Mouse (Mus musculus): ENCODE measurements around the gene Nuak2. TPM values are rescaled to one million over a fixed set of nuclear protein-coding genes. Genes with fewer than 3 reads are reported as not detected.

The Nuak2 gene
- total RNA-seq, 2 experiments from 2014 or later: 21.7 to 37.2 TPM

DNA sequence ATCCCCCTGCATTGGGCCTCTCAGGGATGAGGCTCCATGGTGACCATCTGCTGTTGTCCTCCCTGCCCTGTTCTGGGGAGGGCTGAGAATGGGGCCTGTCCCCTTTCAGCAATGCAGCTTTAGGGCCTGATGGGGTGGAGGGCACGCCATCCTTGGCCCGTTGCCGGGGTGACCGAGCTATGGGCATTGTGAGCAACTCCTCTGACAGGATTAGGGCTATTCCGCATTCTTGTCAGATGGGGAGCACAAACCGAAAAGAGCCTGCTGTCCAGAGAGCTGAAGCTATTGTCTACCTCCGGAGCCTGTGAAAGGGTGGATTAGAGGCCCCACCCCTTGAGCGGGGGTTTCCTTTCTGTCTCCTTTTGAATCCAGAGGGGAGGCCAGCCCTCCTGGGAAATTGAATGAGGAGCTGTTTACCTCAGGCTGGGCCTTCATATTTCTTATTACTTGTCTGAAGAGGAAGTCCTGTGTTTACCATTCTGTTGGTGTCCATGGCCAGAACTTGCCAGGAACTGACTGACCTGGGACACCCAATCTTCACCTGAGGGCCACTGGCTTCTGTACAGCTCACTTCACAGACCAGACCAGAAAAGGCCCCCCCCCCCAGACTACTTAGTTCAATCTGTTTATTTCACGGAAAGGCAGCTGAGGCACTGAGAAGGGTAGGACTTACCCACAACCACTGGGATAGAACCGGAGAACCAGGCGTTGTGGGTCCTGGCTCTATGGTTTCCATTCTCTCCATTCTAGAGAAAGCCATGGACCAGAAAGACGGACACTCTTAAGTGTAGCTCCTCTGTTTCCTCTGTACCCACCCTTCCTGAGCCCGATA is 7.0 kb downstream of the Nuak2 start:
- ATAC-seq (replicated peaks; ENCODE audit: poor library complexity, severe bottlenecking): no peak

DNA sequence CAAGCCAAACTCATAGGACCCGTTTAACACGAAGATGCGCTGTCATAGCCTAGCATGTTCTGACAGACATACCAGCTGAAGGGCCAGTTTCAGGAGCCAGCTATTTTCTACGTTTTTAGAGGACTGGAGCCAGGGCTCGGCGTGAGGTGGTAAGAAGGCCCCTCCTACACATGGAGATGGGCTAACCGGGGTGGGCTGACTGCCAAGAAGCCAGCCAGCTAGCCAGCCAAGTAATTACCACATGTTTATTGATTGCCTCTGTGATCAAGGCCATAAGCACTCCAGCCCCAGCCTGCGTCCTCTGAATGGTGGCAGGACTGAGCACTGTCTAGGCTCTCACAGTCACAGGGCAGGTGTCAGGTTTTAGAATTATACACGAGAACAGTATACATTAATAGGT is 10.9 kb downstream of the Nuak2 start:
- no peak for ATAC-seq (replicated peaks; ENCODE audit: poor library complexity, severe bottlenecking)

GRCm38 (mm10) chr1:132327477-132327876 is 11.6 kb downstream of the Nuak2 start:
- ATAC-seq (replicated peaks; ENCODE audit: poor library complexity, severe bottlenecking): no peak

DNA sequence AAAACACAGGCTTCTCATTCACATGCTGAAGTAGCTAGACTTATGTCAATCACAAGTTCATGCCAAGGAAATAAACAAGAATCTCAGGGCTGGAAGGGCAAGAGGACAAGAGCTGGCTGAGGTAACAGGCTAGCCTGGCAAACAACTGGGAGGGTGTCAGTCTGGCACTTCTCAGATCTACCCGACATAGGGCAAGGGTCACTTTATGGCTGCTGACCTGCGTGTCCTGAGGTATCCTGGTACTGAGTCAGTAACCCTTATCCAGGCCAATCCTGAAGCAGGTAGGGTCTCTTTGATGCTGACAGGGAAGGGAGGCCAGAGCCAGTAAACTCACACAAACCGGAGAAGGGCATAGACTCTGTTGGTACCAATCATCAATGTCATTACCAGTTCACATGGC is 12.6 kb downstream of the Nuak2 start:
- no peak for ATAC-seq (replicated peaks; ENCODE audit: poor library complexity, severe bottlenecking)

DNA sequence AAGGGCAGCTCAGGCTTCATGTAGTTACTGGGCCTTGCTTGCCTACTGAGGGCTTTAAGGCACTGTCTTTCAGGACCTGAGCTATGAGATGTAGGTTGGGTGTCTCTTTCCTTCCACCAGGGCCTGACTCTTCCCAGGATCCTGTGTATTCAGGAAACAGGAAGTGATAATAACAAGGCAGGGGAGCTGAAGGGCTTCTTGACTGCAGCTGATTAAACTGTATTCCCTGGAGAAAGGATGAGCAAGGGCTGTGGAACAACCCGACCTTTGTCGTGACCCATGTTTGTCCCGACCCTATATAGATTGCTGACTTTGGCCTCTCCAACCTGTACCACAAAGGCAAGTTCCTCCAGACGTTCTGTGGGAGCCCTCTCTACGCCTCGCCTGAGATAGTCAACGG is 13.7 kb downstream of the Nuak2 start:
- no peak for ATAC-seq (replicated peaks; ENCODE audit: poor library complexity, severe bottlenecking)

DNA sequence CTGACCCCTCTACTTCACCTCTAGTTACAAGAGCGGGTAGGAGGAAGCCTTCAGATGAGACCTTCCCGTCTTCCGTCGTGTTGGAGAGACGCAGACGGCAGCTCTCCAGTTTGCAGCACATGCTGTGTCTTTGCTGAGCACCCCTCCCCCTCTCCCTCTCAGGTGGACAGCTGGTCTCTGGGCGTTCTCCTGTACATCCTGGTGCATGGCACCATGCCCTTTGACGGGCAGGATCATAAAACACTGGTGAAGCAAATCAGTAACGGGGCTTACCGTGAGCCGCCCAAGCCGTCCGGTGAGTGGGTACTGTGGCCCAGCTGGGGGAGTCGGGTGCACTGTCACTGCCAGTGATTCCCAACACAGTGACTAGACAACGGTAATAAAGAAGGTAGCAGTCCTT is 14.5 kb downstream of the Nuak2 start:
- no peak for ATAC-seq (replicated peaks; ENCODE audit: poor library complexity, severe bottlenecking)

DNA sequence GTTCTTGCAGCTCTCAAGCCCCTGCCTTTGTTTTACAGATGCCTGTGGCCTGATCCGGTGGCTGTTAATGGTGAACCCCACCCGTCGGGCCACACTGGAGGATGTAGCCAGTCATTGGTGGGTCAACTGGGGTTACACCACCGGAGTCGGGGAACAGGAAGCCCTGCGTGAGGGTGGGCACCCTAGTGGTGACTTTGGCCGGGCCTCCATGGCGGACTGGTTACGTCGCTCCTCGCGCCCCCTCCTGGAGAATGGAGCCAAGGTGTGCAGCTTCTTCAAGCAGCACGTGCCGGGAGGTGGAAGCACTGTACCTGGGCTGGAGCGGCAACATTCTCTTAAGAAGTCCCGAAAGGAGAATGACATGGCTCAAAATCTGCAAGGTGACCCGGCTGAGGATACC is 15.4 kb downstream of the Nuak2 start:
- peak; percentile 60 for ATAC-seq (replicated peaks; ENCODE audit: poor library complexity, severe bottlenecking)

DNA sequence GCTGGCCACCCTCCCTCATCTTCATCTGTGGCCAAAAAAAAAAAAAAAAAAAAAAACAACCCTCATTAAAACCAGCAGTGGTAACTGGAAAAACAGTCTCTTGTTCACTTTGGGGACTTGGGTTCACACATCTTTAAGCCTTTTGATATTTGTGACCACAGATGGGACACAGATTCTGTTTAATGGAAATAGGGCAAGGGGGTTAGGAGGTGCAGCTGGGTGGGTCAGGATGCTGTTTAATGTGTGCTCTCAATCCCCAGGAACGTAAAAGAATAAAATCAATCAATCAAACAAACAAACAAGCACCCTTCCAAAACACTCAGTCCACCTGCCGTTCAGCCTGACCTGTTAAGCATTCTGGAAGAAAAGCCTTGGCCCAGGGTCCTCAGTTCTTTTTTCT is 17.3 kb downstream of the Nuak2 start:
- no peak for ATAC-seq (replicated peaks; ENCODE audit: poor library complexity, severe bottlenecking)

GRCm38 (mm10) chr1:132333675-132334141 is 17.8 kb downstream of the Nuak2 start:
- ATAC-seq (replicated peaks; ENCODE audit: poor library complexity, severe bottlenecking): no peak

DNA sequence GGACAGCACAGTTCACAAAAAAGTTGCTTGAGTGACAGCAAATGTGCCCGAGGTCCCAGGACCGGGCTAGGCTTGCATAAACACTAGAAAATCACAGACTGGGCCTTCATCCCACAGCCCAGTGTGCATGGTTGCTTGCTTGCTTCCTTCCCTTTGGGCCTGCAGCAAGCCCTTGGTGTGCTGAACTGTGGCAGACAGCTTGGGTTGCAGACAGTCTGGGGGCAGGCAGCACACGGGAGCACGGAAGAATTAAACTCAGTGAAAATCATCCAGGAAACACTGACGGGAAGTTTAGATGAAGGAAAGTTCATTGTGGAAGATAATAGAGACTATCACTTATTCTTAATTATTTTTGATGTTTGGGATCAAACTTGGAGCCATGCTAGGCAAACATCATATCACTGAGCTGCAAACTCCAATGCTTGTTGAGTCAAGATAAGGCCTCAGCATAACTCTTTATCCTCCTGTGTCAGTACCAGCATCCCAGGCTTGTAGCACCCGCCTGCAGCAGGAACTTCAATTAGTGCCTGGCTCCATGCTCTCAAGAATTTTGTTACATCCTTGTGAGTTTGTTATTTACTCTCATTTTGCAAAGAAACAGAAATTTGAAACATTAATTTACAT is 18.4 kb downstream of the Nuak2 start:
- no peak for ATAC-seq (replicated peaks; ENCODE audit: poor library complexity, severe bottlenecking)

DNA sequence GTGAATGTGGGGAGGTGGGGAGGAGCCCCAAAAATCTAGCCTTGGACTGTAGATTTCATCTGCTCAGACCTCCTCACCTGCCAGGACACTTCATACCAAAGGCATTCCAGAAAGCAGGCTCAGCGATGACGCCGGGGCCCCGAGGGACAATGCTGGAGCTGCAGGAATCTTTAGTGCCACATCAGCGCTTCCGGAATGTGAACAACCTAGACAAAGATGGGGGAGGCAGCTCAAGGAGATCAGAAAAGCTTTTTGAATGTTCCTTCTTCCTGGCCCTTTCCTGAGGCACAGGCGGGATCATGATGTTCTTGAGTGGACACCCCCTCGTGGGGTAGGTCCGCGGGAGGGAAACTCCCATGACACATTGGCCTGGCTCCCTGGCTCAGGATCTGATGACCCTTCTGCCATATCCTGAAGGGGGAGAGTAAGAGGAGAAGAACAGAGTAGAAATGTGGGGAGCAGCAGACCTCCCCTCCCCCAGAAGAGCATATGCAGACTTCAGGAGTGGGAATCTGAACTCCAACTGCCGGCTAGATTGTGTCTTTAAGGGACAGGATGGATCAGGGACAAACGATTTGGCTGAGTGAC is 19.5 kb downstream of the Nuak2 start:
- no peak for ATAC-seq (replicated peaks; ENCODE audit: poor library complexity, severe bottlenecking)

DNA sequence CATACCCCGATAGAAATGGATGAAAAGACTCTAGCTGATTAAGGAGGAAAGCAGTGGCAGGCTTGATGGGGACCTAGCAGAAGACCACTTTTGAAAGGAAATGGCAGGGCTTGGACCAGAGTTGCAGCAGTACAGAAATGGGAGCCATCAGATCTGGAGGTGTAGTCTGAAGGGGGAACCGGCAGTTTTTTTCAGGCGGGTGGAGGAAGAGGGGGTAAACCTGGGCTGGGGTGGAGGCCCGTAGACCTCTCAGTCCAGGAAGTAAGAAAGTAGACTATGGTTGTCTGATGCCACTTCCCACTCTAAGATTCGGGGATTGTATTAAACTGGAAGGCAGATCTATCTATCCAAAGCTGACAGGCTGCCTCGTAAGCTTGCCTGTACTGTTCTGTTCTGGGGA is 21.0 kb downstream of the Nuak2 start:
- no peak for ATAC-seq (replicated peaks; ENCODE audit: poor library complexity, severe bottlenecking)

GRCm38 (mm10) chr1:132338027-132338660 is 22.2 kb downstream of the Nuak2 start:
- ATAC-seq (replicated peaks; ENCODE audit: poor library complexity, severe bottlenecking): no peak

DNA sequence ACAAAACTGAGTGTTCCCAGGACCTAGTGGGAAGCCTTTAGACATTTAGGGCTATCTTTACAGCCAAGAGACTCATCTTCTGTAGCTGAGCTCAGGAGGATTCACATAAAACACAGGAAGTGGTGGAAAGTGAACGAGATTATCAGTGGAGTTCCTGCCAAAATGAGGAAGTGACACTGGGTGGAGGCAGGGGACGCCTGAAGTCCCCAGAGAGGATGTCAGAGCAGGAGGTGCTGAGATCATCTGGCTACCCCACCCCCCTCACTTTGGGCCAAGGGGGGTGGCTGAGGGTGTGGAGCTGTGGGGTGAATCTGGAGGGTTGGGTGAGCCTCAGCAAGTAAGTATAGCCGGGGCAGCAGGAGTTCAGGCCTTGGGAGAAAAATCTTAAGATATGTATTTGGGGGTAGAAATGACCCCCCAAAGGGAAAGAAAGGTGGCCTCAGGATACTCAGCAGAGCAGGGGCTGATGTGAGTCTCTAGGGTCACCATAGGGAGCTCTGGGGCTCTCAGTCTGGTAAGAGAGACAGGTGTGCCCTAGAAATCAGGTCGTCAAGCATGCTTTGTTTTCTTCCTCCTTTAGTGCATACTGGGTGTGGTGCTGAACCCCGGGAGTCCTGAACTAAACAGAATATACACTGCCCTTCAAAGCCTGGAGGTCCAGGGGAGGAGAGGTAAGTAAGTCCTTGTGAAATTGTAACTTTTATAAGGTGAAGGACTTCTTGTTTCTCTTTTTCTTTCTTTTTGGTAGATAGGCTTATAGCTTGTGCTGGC is 26.0 kb downstream of the Nuak2 start:
- ATAC-seq (replicated peaks; ENCODE audit: poor library complexity, severe bottlenecking): peak; percentile 95

- ATAC-seq (replicated peaks; ENCODE audit: poor library complexity, severe bottlenecking): no peak
Measured at GRCm38 (mm10) chr1:132342518-132342917, 26.6 kb downstream of the Nuak2 start.

DNA sequence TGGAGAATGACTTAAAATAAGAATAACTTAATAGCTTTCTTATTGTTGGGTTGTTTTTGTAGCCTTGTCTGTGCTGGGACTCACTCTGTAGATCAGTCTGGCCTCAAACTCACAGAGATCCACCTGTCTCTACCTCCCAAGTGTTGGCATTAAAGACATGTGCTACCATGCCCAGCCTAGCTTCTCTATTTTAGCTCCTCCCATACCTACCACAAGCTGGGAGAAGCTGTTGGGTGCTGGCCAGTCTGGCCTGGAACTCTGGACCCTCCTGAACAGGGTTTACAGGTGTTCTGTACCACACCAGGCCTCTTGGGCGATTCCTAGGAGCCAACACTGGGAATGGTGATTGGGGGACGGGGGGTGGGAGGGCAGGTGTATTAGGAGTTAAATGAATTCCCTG is 27.3 kb downstream of the Nuak2 start:
- peak; percentile 21; the same call in 1 of the 2 replicates for ATAC-seq (replicated peaks; ENCODE audit: poor library complexity, severe bottlenecking)

DNA sequence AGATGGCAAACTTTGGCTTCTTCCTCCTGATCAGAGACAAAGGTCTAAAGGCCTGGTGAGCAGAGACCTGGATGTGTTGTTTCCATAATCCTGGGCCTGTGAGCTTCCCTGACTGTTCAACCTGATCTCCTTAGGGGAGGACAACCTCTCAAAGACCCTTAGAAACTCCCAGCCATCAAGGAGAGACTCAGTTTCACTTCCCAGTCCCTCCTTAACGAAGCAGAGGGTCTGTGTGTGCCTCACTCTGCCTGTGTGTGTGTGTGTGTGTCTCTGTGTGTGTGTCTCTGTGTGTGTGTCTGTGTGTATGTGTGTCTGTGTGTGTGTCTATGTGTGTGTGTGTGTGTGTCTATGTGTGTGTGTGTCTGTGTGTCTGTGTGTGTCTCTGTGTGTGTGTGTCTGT is 27.7 kb downstream of the Nuak2 start:
- ATAC-seq (replicated peaks; ENCODE audit: poor library complexity, severe bottlenecking): peak; percentile 54

DNA sequence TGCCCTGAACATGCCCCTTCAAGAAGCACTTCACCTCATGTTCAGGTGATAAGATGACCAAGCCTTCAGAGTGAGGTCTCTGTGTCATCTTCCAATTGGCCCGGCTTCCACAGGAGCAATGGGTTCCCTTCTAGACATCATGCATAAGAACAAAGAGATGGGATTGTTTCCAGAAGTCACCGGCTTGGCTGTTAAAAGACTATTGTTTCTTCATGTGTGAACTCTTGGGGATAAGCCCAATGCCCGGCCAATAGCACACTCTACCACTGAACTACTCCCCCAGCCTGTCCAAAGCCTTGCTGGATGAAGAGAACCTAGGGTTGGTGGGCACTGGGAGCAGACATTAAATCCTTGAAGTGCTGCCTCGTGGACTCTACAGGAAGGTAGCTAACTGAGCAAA is 29.6 kb downstream of the Nuak2 start:
- ATAC-seq (replicated peaks; ENCODE audit: poor library complexity, severe bottlenecking): no peak

GRCm38 (mm10) chr1:132346134-132346851 is 30.4 kb downstream of the Nuak2 start:
- ATAC-seq (replicated peaks; ENCODE audit: poor library complexity, severe bottlenecking): no peak

DNA sequence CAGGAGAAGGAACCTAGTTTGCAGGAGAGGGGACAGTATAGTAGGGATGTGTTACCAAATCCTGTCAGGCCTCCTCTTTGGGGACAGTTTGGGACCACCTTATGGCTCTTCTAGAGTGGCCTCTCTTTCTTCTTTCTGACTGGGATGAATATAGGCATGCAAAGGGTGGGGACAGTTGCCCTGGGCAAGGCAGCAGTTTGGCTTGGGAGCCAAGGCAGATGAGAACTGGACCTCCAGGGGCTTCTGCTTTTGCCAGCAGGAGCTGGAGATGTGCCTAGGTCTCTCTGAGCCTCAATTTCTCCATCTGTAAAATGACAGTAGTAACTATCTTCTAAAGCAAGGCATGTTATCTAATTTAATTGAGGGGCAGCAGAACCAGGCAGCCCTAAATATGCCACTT is 31.0 kb downstream of the Nuak2 start:
- no peak for ATAC-seq (replicated peaks; ENCODE audit: poor library complexity, severe bottlenecking)

Data from granulocyte monocyte progenitor cell, adult 5-6 weeks (primary cell).